Mouse (Mus musculus) forebrain, embryonic 16.5 days (tissue): Measurements from ENCODE around the gene Lrp1. TPM values are rescaled to one million over a fixed set of nuclear protein-coding genes. Genes with fewer than 3 reads are reported as not detected.

Source experiments
- ATAC-seq: fragments of 200-750 bp; cut with Nextera tagmentation; 2 replicates; pipeline ENCODE4 v1.8.0; 2017; ENCODE audit warnings: mild to moderate bottlenecking, moderate library complexity
- H3K27ac ChIP-seq: fragments of 300-500 bp; sonication (generic); 2 replicates; pipeline ENCODE4 v1.5.1; 2014; ENCODE audit warnings: low read length, control low read depth
- H3K27me3 ChIP-seq: fragments of 300-500 bp; sonication (generic); replicated peaks from 2 replicates; pipeline ENCODE4 v1.6.1; 2014; ENCODE audit warnings: low read length; ENCODE audit not compliant: control insufficient read depth, insufficient read depth
- H3K36me3 ChIP-seq: fragments of 300-500 bp; sonication (generic); 2 replicates; pipeline ENCODE4 v1.6.1; 2014; ENCODE audit not compliant: control insufficient read depth, insufficient read depth
- H3K4me1 ChIP-seq: fragments of 300-500 bp; sonication (generic); replicated peaks from 2 replicates; pipeline ENCODE4 v1.6.1; 2014; ENCODE audit warnings: low read length; ENCODE audit not compliant: control insufficient read depth, insufficient read depth
- H3K4me2 ChIP-seq: fragments of 300-500 bp; sonication (generic); 2 replicates; pipeline ENCODE4 v1.6.1; 2014; ENCODE audit warnings: mild to moderate bottlenecking, low read length, control low read depth
- H3K4me3 ChIP-seq: fragments of 300-500 bp; sonication (generic); replicated peaks from 2 replicates; pipeline ENCODE4 v1.5.1; 2014; ENCODE audit warnings: mild to moderate bottlenecking, low read length, control low read depth
- H3K9ac ChIP-seq: fragments of 300-500 bp; sonication (generic); replicated peaks from 2 replicates; pipeline ENCODE4 v1.6.1; 2014; ENCODE audit warnings: low read depth, low read length, control low read depth
- H3K9me3 ChIP-seq: fragments of 300-500 bp; sonication (generic); 2 replicates; pipeline ENCODE4 v1.6.1; 2016; ENCODE audit warnings: low read length; ENCODE audit not compliant: control insufficient read depth
- WGBS: fragments of 180-500 bp; shearing (Covaris S2); extraction: QIAGEN DNeasy Blood & Tissue Kit; methylation state at CpG from one replicate; pipeline ENCODE4 v1.1.7; 2014; 5-methylcytosine and 5-hydroxymethylcytosine counted together
- polyA plus RNA-seq: library from polyadenylated mRNA; unstranded; fragments of >200 nt; fragmentation: Nextera tagmentation; extraction: Ambion mirVana; gene quantifications from 2 replicates; pipeline ENCODE4 v1.2.1, GENCODE M21; 2015

Lrp1 gene
- polyA plus RNA-seq, 1 experiment from 2014 or later: 117 TPM

- H3K36me3 ChIP-seq: peaks cover 59% of the 10 kb centered on the region
- no peak overlapping the region for H3K27ac ChIP-seq
- H3K4me3 ChIP-seq: no peak overlapping the region
- H3K4me2 ChIP-seq: no peak overlapping the region
- no peaks in the 10 kb centered on the region for H3K4me1 ChIP-seq
- H3K9ac ChIP-seq: no peak overlapping the region
- H3K27me3 ChIP-seq: no peaks in the 10 kb centered on the region
- no peaks in the 10 kb centered on the region for H3K9me3 ChIP-seq
- WGBS: 90% methylated on average over 8 of the region's 8 CpGs
- ATAC-seq: no peak
These were observed 33.2 kb downstream of the Lrp1 start for GRCm38 (mm10) chr10:127587776-127588175.

DNA sequence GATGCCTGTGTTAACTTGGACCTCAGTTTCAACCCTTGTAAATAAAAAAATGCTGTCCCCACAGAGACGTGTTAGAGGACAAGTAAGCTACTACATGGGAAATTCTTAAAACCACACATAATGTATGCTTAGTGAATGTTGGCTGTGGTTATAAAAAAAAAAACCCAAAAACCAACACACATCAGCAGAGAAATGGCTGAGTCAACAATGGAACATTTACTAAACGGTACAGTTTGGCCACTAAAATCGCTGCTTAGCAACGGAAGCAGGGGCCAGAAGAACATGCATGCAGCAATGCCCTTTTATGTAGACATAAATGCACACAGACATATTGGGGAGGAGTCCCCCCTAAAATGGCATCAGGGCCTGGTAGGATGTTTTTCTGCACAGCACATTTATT, 34.7 kb downstream of the Lrp1 start:
- H3K36me3 ChIP-seq: peaks cover 58% of the 10 kb centered on the region
- no peak overlapping the region for H3K4me3 ChIP-seq
- WGBS: 87% methylated on average over 4 of the region's 4 CpGs
- no peak overlapping the region for H3K9ac ChIP-seq
- no peaks in the 10 kb centered on the region for H3K27me3 ChIP-seq
- no peaks in the 10 kb centered on the region for H3K4me1 ChIP-seq
- H3K9me3 ChIP-seq: no peaks in the 10 kb centered on the region
- no peak overlapping the region for H3K4me2 ChIP-seq
- no peak overlapping the region for H3K27ac ChIP-seq
- ATAC-seq: no peak

GRCm38 (mm10) chr10:127585598-127585997, 35.4 kb downstream of the Lrp1 start:
- H3K9ac ChIP-seq: no peak overlapping the region
- WGBS: 72% methylated on average over 2 of the region's 2 CpGs
- H3K4me3 ChIP-seq: no peak overlapping the region
- H3K27ac ChIP-seq: no peak overlapping the region
- H3K9me3 ChIP-seq: no peaks in the 10 kb centered on the region
- H3K27me3 ChIP-seq: no peaks in the 10 kb centered on the region
- H3K36me3 ChIP-seq: peaks cover 58% of the 10 kb centered on the region
- no peaks in the 10 kb centered on the region for H3K4me1 ChIP-seq
- H3K4me2 ChIP-seq: no peak overlapping the region
- no peak for ATAC-seq

DNA sequence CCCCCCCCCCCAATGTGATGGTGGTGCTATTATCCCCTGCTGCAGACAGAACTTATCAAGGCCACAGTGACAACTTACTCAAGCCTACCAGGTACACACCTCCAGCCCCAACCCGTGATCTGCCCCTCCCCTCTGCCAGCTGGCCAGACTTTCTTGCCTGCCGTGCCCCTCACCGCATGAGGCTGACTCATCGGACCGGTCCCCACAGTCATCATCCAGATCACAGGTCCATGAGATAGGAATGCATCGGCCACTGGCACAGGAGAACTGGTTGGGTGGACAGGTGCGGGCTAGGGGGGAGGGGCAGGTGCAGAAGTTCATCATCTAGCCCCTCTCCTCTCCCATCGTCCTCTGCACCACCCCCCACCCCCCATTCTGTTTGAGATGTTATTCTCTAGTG, 37.3 kb downstream of the Lrp1 start:
- no peak overlapping the region for H3K4me2 ChIP-seq
- no peak for ATAC-seq
- H3K27ac ChIP-seq: no peak overlapping the region
- no peaks in the 10 kb centered on the region for H3K4me1 ChIP-seq
- WGBS: 90% methylated on average over 8 of the region's 8 CpGs
- H3K9me3 ChIP-seq: no peaks in the 10 kb centered on the region
- no peak overlapping the region for H3K9ac ChIP-seq
- H3K36me3 ChIP-seq: peaks cover 49% of the 10 kb centered on the region
- no peak overlapping the region for H3K4me3 ChIP-seq
- no peaks in the 10 kb centered on the region for H3K27me3 ChIP-seq

- Histone ChIP-seq H3K9ac (no peak overlapping the region), H3K4me1 (no peaks in the 10 kb centered on the region), H3K9me3 (no peaks in the 10 kb centered on the region), H3K4me3 (no peak overlapping the region), H3K36me3 (peaks cover 48% of the 10 kb centered on the region), H3K27ac (no peak overlapping the region), H3K4me2 (no peak overlapping the region), H3K27me3 (no peaks in the 10 kb centered on the region)
- ATAC-seq: no peak
- 91% methylated on average over 9 of the region's 9 CpGs for WGBS
These were observed 39.7 kb downstream of the Lrp1 start for GRCm38 (mm10) chr10:127581291-127581690.

DNA sequence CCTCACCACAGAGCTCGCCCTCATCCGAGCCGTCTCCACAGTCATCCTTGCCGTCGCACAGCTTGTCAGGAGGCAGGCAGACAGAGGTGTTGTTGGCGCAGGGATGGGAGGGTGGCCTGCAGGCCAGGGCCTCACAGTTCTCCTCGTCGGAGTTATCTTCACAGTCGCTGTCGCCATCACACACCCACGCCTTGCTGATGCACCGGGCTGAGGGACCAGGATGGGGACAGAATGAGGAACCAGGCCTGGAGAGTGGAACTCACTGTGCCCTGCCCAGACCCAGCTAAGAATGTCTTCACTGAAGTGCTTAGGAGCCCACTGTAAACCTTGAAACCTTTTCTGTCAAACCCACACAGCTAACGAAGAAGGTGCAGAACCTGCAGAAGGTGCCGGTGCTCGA, 43.0 kb downstream of the Lrp1 start:
- Histone ChIP-seq H3K4me3 (no peak overlapping the region), H3K4me1 (no peaks in the 10 kb centered on the region), H3K9me3 (no peaks in the 10 kb centered on the region), H3K27me3 (no peaks in the 10 kb centered on the region), H3K9ac (no peak overlapping the region), H3K4me2 (no peak overlapping the region), H3K36me3 (peaks cover 53% of the 10 kb centered on the region), H3K27ac (no peak overlapping the region)
- 93% methylated on average over 15 of the region's 15 CpGs for WGBS
- no peak for ATAC-seq

GRCm38 (mm10) chr10:127577156-127577555, 43.8 kb downstream of the Lrp1 start:
- Histone ChIP-seq H3K4me2 (no peak overlapping the region), H3K9ac (no peak overlapping the region), H3K27ac (no peak overlapping the region), H3K4me3 (no peak overlapping the region), H3K9me3 (no peaks in the 10 kb centered on the region), H3K4me1 (no peaks in the 10 kb centered on the region), H3K27me3 (no peaks in the 10 kb centered on the region), H3K36me3 (peaks cover 48% of the 10 kb centered on the region)
- no peak for ATAC-seq
- 85% methylated on average over 9 of the region's 9 CpGs for WGBS

DNA sequence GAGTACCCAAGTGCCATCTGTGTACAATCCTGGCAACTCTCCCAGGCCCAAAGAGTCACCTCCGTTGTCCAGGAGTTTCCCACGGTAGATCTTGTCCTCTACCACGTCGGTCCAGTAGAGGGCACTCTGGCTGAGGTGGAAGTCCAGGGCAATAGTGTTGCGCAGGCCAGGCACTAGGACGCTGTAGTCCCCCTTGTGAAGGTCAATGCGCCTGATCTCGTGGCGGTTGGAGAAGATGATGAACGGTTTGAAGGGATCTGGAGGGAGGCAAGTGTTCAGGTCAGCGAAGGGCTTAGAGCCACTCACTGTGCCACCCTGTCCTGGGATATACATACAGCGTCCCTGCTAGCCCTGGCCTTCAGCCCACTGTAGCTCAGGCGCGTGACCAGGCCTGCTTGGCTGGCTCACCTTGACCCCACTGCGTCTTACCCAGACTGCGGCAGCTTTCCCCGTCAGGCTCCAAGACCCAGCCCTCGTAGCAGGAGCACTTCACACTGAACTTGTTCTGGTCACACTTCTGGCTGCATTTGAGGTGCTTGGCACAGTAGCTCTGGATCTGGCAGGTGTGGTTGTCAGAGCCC, 44.5 kb downstream of the Lrp1 start:
- H3K36me3 ChIP-seq: peaks cover 46% of the 10 kb centered on the region
- H3K9ac ChIP-seq: no peak overlapping the region
- H3K4me2 ChIP-seq: no peak overlapping the region
- H3K4me3 ChIP-seq: no peak overlapping the region
- no peaks in the 10 kb centered on the region for H3K9me3 ChIP-seq
- no peak for ATAC-seq
- 68% methylated on average over 18 of the region's 18 CpGs for WGBS
- H3K4me1 ChIP-seq: no peaks in the 10 kb centered on the region
- H3K27ac ChIP-seq: no peak overlapping the region
- H3K27me3 ChIP-seq: no peaks in the 10 kb centered on the region

DNA sequence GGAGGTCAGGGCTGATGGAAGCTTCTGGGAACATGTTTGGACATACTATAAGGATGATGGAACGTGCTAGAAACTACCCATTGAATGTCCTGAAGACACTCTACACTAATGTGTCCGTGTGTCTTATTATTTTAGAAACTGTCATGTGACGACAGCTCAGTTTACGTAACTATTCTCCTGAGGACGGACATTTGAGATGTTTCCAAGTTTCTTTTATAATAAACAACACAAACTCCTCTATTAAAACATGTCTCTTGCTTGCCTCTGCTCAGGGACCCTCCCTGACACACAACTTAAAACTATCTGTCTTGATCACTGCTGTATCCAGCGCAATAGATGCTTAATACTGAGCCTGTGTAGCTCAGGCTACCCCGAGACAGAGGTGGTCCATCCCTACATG, 45.2 kb downstream of the Lrp1 start:
- no peak overlapping the region for H3K4me2 ChIP-seq
- no peak overlapping the region for H3K4me3 ChIP-seq
- H3K4me1 ChIP-seq: no peaks in the 10 kb centered on the region
- no peak overlapping the region for H3K9ac ChIP-seq
- H3K9me3 ChIP-seq: no peaks in the 10 kb centered on the region
- H3K27me3 ChIP-seq: no peaks in the 10 kb centered on the region
- 93% methylated on average over 7 of the region's 7 CpGs for WGBS
- H3K36me3 ChIP-seq: peaks cover 49% of the 10 kb centered on the region
- no peak for ATAC-seq
- no peak overlapping the region for H3K27ac ChIP-seq

- no peak for ATAC-seq
- Histone ChIP-seq H3K4me3 (no peak overlapping the region), H3K4me2 (no peak overlapping the region), H3K9me3 (no peaks in the 10 kb centered on the region), H3K27ac (no peak overlapping the region), H3K36me3 (peaks cover 48% of the 10 kb centered on the region), H3K9ac (no peak overlapping the region), H3K27me3 (no peaks in the 10 kb centered on the region), H3K4me1 (no peaks in the 10 kb centered on the region)
- WGBS: 93% methylated on average over 5 of the region's 5 CpGs
These were observed 48.7 kb downstream of the Lrp1 start for GRCm38 (mm10) chr10:127572281-127572680.
